Mouse (Mus musculus): ENCODE data around the gene Focad. TPM values are rescaled to one million over a fixed set of nuclear protein-coding genes. Genes with fewer than 3 reads are reported as not detected.

Focad gene
- polyA plus RNA-seq, 1 experiment from 2014 or later = 12.5 TPM

DNA sequence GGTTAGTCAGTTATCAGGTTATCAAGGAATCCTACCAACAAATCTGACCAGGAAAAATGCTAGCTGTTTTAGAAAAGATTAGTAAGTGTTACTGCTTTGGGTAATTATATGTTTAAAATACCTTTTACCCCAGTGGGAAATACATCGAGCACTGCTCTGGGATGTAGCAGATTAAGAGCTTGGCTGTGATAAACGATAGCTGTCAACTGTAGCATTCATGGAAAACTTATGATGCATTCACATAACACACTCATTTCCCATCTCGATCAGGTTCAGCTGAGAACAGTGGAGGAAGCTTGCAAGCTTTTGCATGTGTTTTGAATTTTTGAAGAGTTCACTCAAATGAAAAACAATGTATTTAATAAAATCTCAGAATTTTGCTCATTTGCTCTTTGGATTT is 14.2 kb downstream of the Focad start:
- 34% methylated on average over 3 of the region's 3 CpGs for WGBS
- Histone ChIP-seq H3K9ac (no peak overlapping the region), H3K36me3 (no peaks in the 10 kb centered on the region), H3K27ac (no peak overlapping the region), H3K9me3 (no peaks in the 10 kb centered on the region), H3K4me1 (no peaks in the 10 kb centered on the region), H3K4me3 (no peak overlapping the region), H3K4me2 (replicated peaks) (no peak overlapping the region), H3K27me3 (no peaks in the 10 kb centered on the region)
- no peak for ATAC-seq (ENCODE audit: low FRiP score, low read depth)

GRCm38 (mm10) chr4:88117331-88117730 is 22.9 kb downstream of the Focad start:
- no peaks in the 10 kb centered on the region for H3K27me3 ChIP-seq
- no peak for ATAC-seq (ENCODE audit: low FRiP score, low read depth)
- WGBS = 45% methylated on average over 3 of the region's 3 CpGs
- H3K4me2 ChIP-seq (replicated peaks) = no peak overlapping the region
- peaks cover 8% of the 10 kb centered on the region for H3K4me1 ChIP-seq
- H3K36me3 ChIP-seq = no peaks in the 10 kb centered on the region
- H3K4me3 ChIP-seq = no peak overlapping the region
- no peak overlapping the region for H3K27ac ChIP-seq
- no peak overlapping the region for H3K9ac ChIP-seq
- H3K9me3 ChIP-seq = no peaks in the 10 kb centered on the region

DNA sequence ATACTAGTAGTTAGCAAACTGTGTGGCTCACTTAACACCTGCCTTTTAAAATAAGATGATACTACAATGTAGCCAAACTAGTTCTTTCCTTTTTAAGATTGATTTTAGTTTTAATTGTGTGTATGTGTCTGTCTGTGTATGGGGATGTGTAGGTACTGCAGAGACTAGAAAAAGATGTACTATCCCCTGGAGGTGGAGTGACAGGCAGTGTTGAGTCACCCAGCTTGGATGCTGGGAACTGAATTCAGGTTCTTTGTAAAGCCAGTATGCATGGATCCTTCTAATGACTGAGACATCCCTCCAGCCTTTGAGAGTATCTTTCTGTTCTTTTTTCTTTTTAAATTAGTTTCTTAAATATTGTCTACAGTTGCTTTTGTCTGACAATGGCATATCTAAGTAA is 23.5 kb downstream of the Focad start:
- Histone ChIP-seq H3K27ac (no peak overlapping the region), H3K9me3 (no peaks in the 10 kb centered on the region), H3K4me3 (no peak overlapping the region), H3K4me1 (peaks cover 8% of the 10 kb centered on the region), H3K9ac (no peak overlapping the region), H3K4me2 (replicated peaks) (no peak overlapping the region), H3K36me3 (no peaks in the 10 kb centered on the region), H3K27me3 (no peaks in the 10 kb centered on the region)
- no peak for ATAC-seq (ENCODE audit: low FRiP score, low read depth)

DNA sequence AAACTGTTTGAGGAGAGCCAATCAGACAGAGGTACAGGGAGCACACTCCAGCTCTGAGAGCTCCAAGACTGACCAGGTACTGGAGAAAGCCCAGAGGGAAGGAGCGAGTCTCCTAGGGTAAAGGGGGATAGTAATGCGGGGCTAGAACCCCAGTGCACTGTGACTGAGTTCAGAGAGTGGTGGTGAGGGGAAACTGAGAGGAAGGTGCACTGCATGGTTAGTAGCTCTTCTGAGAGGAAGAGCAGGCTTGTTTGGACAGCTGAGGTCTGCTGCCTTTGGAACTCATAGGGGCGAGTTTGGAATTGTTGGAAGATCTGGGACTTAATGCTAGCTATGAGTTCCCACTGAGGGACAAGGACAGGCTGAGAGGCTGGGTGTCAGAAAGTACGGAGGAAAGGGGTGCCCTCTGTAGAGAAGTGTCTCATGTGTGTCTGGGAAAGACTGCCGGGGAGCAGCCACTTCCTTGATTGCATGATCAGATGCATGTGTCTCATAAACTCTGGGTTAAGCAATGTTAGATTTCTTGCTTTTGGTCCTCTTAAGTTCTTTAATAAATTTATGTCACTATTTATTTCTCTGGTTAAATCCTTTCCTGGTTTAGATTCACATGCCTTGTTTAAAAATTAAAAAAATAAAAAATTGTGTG is 24.4 kb downstream of the Focad start:
- Histone ChIP-seq H3K27me3 (no peaks in the 10 kb centered on the region), H3K4me2 (replicated peaks) (no peak overlapping the region), H3K36me3 (no peaks in the 10 kb centered on the region), H3K9ac (no peak overlapping the region), H3K4me1 (peaks cover 8% of the 10 kb centered on the region), H3K9me3 (no peaks in the 10 kb centered on the region), H3K4me3 (no peak overlapping the region), H3K27ac (no peak overlapping the region)
- ATAC-seq (ENCODE audit: low FRiP score, low read depth) = no peak
- 62% methylated on average over 5 of the region's 5 CpGs for WGBS

DNA sequence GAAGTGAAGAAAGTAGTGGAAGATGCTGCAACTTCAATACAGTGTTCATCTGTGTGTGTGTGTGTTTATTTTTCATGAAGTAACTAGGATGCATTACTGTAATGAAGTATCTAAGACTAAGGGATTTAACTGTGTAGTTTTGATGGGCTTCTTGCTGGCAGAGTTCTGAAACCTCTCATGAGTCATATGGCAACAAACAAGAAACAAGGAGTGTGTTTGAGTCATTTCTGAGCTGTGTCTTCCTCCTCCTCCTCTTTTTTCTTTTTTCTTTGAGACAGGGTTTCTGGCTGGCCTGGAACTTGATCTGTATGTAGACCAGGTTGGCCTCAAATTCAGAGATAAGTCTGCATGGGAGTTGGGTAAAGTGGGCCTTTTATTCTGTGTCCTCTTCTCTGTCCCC is 25.7 kb downstream of the Focad start:
- Histone ChIP-seq H3K4me1 (peaks cover 8% of the 10 kb centered on the region), H3K36me3 (no peaks in the 10 kb centered on the region), H3K4me3 (no peak overlapping the region), H3K9ac (no peak overlapping the region), H3K27ac (no peak overlapping the region), H3K9me3 (no peaks in the 10 kb centered on the region), H3K27me3 (no peaks in the 10 kb centered on the region), H3K4me2 (replicated peaks) (no peak overlapping the region)
- no peak for ATAC-seq (ENCODE audit: low FRiP score, low read depth)

DNA sequence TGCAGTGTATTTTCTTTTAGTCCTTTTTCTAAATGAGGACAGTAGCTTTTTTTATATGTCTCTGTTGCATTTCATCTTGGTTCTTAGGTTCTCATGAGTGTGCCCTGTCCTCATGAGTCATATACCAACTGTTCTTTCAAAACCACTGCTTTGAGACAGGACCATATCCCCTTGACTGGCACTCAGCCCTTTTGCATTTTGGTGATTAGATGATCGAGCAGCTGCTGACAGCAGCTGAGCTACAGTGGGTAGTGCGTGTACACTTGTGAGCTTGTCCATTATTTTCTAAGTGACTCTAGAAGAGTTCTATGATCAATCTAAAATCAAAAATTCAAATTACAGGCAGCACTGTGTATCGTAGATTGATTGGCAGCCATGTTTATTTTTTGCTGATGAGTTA is 28.0 kb downstream of the Focad start:
- Histone ChIP-seq H3K27me3 (no peaks in the 10 kb centered on the region), H3K4me2 (replicated peaks) (no peak overlapping the region), H3K9me3 (no peaks in the 10 kb centered on the region), H3K9ac (no peak overlapping the region), H3K36me3 (no peaks in the 10 kb centered on the region; the same call in 1 of the 2 replicates), H3K4me1 (peaks cover 8% of the 10 kb centered on the region), H3K27ac (no peak overlapping the region), H3K4me3 (no peak overlapping the region)
- 87% methylated on average over 3 of the region's 3 CpGs for WGBS
- no peak for ATAC-seq (ENCODE audit: low FRiP score, low read depth)

GRCm38 (mm10) chr4:88135936-88136335 is 41.5 kb downstream of the Focad start:
- WGBS = 7% methylated on average over 2 of the region's 2 CpGs
- Histone ChIP-seq H3K27me3 (no peaks in the 10 kb centered on the region), H3K4me3 (no peak overlapping the region), H3K4me1 (peaks cover 24% of the 10 kb centered on the region), H3K36me3 (0 out of 2 replicates have a peak, but pooled peaks cover 3% of the 10 kb centered on the region), H3K27ac (peak overlapping the region; percentile 15; the same call in 1 of the 2 replicates), H3K9ac (no peak overlapping the region), H3K4me2 (replicated peaks) (peak overlapping the region; percentile 32; the same call in 1 of the 2 replicates), H3K9me3 (no peaks in the 10 kb centered on the region)
- no peak for ATAC-seq (ENCODE audit: low FRiP score, low read depth)

DNA sequence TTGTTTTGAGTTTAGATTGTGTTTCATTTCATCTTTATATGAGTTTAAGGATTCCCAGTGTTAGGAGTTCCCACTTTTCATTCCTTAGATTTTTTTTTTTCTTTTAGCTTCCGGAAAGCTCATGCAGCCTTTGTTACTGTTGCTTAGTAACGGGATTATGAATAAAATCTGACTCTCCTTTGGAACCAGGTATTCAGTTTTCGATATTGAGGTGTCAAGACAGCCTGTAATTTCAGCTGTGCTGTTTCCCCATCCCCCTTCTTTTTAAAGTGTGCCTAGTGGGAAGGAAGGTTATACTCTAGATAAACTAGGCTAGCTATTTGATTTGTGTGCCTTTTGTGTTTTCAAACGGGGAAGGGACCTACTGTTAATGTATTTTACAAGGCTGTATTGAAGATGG is 42.1 kb downstream of the Focad start:
- H3K4me2 ChIP-seq (replicated peaks) = no peak overlapping the region
- 0 out of 2 replicates have a peak, but pooled peaks cover 1% of the 10 kb centered on the region for H3K36me3 ChIP-seq
- 26% methylated on average over 4 of the region's 4 CpGs for WGBS
- no peaks in the 10 kb centered on the region for H3K27me3 ChIP-seq
- H3K9me3 ChIP-seq = no peaks in the 10 kb centered on the region
- no peak overlapping the region for H3K9ac ChIP-seq
- peaks cover 24% of the 10 kb centered on the region for H3K4me1 ChIP-seq
- H3K4me3 ChIP-seq = no peak overlapping the region
- no peak overlapping the region for H3K27ac ChIP-seq
- ATAC-seq (ENCODE audit: low FRiP score, low read depth) = no peak

DNA sequence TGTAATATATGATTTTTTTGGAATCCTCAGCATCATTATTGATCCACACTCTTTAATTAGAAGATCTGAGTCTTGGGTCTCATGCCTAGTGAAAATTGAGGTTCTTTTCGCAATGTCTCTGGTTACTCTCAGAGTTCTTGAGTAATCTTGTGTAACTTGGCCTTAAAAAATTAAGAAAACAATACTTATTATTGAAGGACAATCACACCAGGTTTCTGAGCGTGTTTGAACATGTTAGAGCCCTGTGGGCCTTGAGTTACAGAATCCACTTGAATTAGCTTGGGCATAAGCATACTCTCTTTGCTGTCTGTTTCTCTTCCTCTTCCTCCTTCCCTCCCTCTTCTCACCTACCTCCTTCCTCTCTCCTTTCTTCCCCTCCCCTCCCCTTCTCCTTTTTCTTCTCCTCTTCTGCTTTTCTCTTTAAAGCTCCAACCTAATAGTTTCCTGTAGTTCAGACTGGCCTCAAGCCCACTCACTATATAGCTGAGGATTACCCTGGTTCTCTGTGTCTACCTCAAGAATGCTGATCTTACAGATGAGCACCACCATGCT is 44.0 kb downstream of the Focad start:
- Histone ChIP-seq H3K4me3 (no peak overlapping the region), H3K27me3 (no peaks in the 10 kb centered on the region), H3K9ac (no peak overlapping the region), H3K27ac (no peak overlapping the region), H3K36me3 (no peaks in the 10 kb centered on the region), H3K9me3 (no peaks in the 10 kb centered on the region), H3K4me2 (replicated peaks) (no peak overlapping the region), H3K4me1 (peaks cover 24% of the 10 kb centered on the region)
- WGBS = 96% methylated on average over 2 of the region's 2 CpGs
- ATAC-seq (ENCODE audit: low FRiP score, low read depth) = no peak

GRCm38 (mm10) chr4:88149462-88149861 is 55.0 kb downstream of the Focad start:
- Histone ChIP-seq H3K4me3 (no peak overlapping the region), H3K9me3 (no peaks in the 10 kb centered on the region), H3K4me2 (replicated peaks) (no peak overlapping the region), H3K4me1 (no peaks in the 10 kb centered on the region), H3K36me3 (no peaks in the 10 kb centered on the region), H3K27ac (0 out of 2 replicates have a peak overlapping the region, but pooled peaks have one; percentile 39), H3K9ac (no peak overlapping the region), H3K27me3 (no peaks in the 10 kb centered on the region)
- ATAC-seq (ENCODE audit: low FRiP score, low read depth) = no peak
- WGBS = 44% methylated on average over 1 of the region's 1 CpGs

DNA sequence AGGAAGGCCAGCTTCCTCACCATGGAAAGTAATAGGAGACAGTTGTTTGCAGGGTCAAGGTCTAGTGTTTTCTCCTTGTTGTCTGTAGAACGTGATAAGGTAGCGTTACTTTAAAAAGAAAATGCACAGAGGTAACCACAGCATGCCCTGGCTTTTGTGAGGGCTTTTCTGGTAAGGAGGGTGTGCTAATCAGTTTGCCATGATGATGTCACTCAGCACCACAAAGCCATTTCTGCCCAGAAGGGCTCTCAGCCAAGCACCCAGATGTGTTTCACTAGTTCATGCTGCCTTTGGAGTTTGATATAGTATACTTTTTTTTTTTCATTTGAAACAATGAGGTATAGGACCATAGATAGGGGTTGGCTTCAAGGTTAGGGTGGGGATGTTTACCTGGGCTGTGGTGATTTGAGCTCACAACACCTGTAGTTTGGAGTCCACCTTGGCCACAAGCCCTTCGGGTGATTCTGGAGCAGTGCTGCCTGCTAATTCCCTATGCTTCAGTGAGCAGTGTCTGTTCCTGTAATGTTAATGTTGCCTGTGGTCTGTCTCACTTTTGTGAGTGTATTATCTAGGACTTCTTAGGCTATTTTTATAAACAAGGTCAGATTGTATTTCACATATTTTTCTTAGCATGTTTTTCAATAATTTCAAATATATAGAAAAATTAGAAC is 61.2 kb downstream of the Focad start:
- WGBS = 76% methylated on average over 3 of the region's 3 CpGs
- ATAC-seq (ENCODE audit: low FRiP score, low read depth) = no peak

DNA sequence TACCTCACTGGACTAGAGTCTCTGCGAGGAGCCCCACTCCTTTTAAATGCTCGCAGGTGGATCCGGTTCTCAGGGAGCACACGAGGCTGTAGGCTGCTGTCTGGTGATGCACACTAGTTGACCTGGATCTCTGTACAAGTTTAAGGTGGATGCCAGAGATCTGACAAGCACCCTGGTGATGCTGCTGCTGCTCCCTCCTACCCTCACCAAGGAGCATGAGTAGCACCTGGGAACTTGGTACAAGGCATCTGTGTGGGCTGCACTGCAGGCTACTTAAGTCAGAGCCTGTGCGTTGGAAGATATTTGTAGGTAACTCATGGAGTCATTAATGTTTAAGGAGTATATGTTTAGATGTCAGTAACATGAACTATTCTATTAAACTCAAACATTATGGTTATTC is 62.5 kb downstream of the Focad start:
- no peak overlapping the region for H3K9ac ChIP-seq
- H3K4me1 ChIP-seq = peaks cover 12% of the 10 kb centered on the region
- no peaks in the 10 kb centered on the region for H3K27me3 ChIP-seq
- WGBS = 63% methylated on average over 5 of the region's 5 CpGs
- no peak overlapping the region for H3K27ac ChIP-seq
- H3K36me3 ChIP-seq = no peaks in the 10 kb centered on the region
- H3K9me3 ChIP-seq = no peaks in the 10 kb centered on the region
- H3K4me3 ChIP-seq = no peak overlapping the region
- ATAC-seq (ENCODE audit: low FRiP score, low read depth) = no peak
- H3K4me2 ChIP-seq (replicated peaks) = no peak overlapping the region

More for the DNA sequence above, 61.2 kb downstream of the Focad start:
- no peaks in the 10 kb centered on the region for H3K9me3 ChIP-seq
- no peak overlapping the region for H3K9ac ChIP-seq
- H3K4me3 ChIP-seq = no peak overlapping the region
- H3K36me3 ChIP-seq = no peaks in the 10 kb centered on the region
- H3K4me1 ChIP-seq = peaks cover 12% of the 10 kb centered on the region
- H3K27me3 ChIP-seq = no peaks in the 10 kb centered on the region
- no peak overlapping the region for H3K27ac ChIP-seq
- no peak overlapping the region for H3K4me2 ChIP-seq (replicated peaks)

All from limb, embryonic 13.5 days (tissue).